Mouse (Mus musculus): ENCODE results near the gene Cry2.

The Cry2 gene

GRCm38 (mm10) chr2:92370821-92371805 is 62.7 kb downstream of the Cry2 start:
- in situ Hi-C loops (cut with MboI), result no loop called here

GRCm38 (mm10) chr2:92370375-92370774 is 63.5 kb downstream of the Cry2 start:
- in situ Hi-C loops (cut with MboI), result no loop called here

- in situ Hi-C loops (cut with MboI), result no loop called here
Observed at GRCm38 (mm10) chr2:92367383-92368029, 66.3 kb downstream of the Cry2 start.

- in situ Hi-C loops (cut with MboI), result no loop called here
Observed at GRCm38 (mm10) chr2:92365568-92365967, 68.3 kb downstream of the Cry2 start.

GRCm38 (mm10) chr2:92364086-92364485 is 69.8 kb downstream of the Cry2 start:
- in situ Hi-C loops (cut with MboI), result no loop called here

- in situ Hi-C loops (cut with MboI), result no loop called here
Observed at GRCm38 (mm10) chr2:92362571-92363228, 71.1 kb downstream of the Cry2 start.

- in situ Hi-C loops (cut with MboI), result no loop called here
Observed at GRCm38 (mm10) chr2:92361795-92362194, 72.0 kb downstream of the Cry2 start.

GRCm38 (mm10) chr2:92360893-92361292 is 73.0 kb downstream of the Cry2 start:
- in situ Hi-C loops (cut with MboI), result no loop called here

GRCm38 (mm10) chr2:92360186-92360823 is 73.5 kb downstream of the Cry2 start:
- in situ Hi-C loops (cut with MboI), result no loop called here

- in situ Hi-C loops (cut with MboI), result no loop called here
Observed at GRCm38 (mm10) chr2:92359301-92359700, 74.5 kb downstream of the Cry2 start.

GRCm38 (mm10) chr2:92354224-92354623 is 79.6 kb downstream of the Cry2 start:
- in situ Hi-C loops (cut with MboI), result no loop called here

All from mature B cell (primary cell).